In genomic region chr4:154863436-154863935, GRCm38 (mm10) we compare ENCODE assay signal across 9 mouse cellular contexts. TPM values are rescaled to one million over a fixed set of nuclear protein-coding genes. Genes with fewer than 3 reads are reported as not detected.
A peak's percentile ranks its signal among the peaks of the same experiment; 100 is the strongest.
DNase-seq lines count a peak whose midpoint lies in the region; ATAC-seq and TF ChIP-seq lines count a peak whose summit lies in the region.
"Had no signal": no experiment of that assay in that cellular context is flagged by ENCODE, and none has a peak within 500 bp of the region (broad histone marks: within the 10 kb centered on the region; RNA-seq: fewer than 3 reads in every experiment).

No protein-coding gene starts in this region.

- H3K9ac ChIP-seq in kidney, embryonic 14.5 days (ENCODE audit: low read depth, low read length): no peak overlapping the region
- no peak overlapping the region for H3K9ac ChIP-seq in embryonic facial prominence, embryonic 12.5 days
- no peak overlapping the region for H3K9ac ChIP-seq in forebrain, postnatal 0 days
- H3K9ac ChIP-seq in midbrain, embryonic 13.5 days (replicated peaks): no peak overlapping the region

- H3K9me3 ChIP-seq in kidney, embryonic 14.5 days (ENCODE audit: control insufficient read depth, low read length): no peaks in the 10 kb centered on the region
- H3K9me3 ChIP-seq in embryonic facial prominence, embryonic 12.5 days: no peaks in the 10 kb centered on the region
- no peaks in the 10 kb centered on the region for H3K9me3 ChIP-seq in forebrain, postnatal 0 days (ENCODE audit: low read length)
- no peaks in the 10 kb centered on the region for H3K9me3 ChIP-seq in midbrain, embryonic 13.5 days
- H3K9me3 ChIP-seq: liver, embryonic 13.5 days had no signal

- ATAC-seq in kidney, embryonic 14.5 days (ENCODE audit: low FRiP score, low TSS enrichment): no peak
- no peak for ATAC-seq in embryonic facial prominence, embryonic 12.5 days (ENCODE audit: insufficient number of reproducible peaks, insufficient read depth, low FRiP score, low TSS enrichment)
- no peak for ATAC-seq in forebrain, postnatal 0 days
- ATAC-seq in midbrain, embryonic 13.5 days: no peak

- peak overlapping the region; percentile 43; the same call in 1 of the 2 replicates for H3K4me2 ChIP-seq in kidney, embryonic 14.5 days (replicated peaks; ENCODE audit: low read depth, low read length)
- no peak overlapping the region for H3K4me2 ChIP-seq in embryonic facial prominence, embryonic 12.5 days (replicated peaks)
- H3K4me2 ChIP-seq in forebrain, postnatal 0 days (ENCODE audit: low read depth): no peak overlapping the region
- no peak overlapping the region for H3K4me2 ChIP-seq in midbrain, embryonic 13.5 days (replicated peaks)

- no peak for DNase-seq in kidney, adult 2 months
- no peak for DNase-seq in forebrain, postnatal 0 days
- no peak for DNase-seq in right cerebral cortex, postnatal 10 days (ENCODE audit: low spot score in 2 of 2)
- DNase-seq in thymus, adult 18-20 months: no peak

- no peak overlapping the region for H3K4me3 ChIP-seq in kidney, embryonic 14.5 days (ENCODE audit: low read length)
- H3K4me3 ChIP-seq in kidney, adult 2 months (ENCODE audit: insufficient read depth, low read depth, low read length): no peak overlapping the region
- no peak overlapping the region for H3K4me3 ChIP-seq in embryonic facial prominence, embryonic 12.5 days
- H3K4me3 ChIP-seq in forebrain, postnatal 0 days (ENCODE audit: low read depth, low read length): no peak overlapping the region
- H3K4me3 ChIP-seq in midbrain, embryonic 13.5 days (replicated peaks): no peak overlapping the region

- no peak overlapping the region for H3K27ac ChIP-seq in kidney, embryonic 14.5 days (ENCODE audit: low read depth, low read length)
- H3K27ac ChIP-seq in kidney, adult 2 months (ENCODE audit: insufficient read depth, low read depth, low read length): no peak overlapping the region
- H3K27ac ChIP-seq in embryonic facial prominence, embryonic 12.5 days: peak overlapping the region; percentile 87
- peak overlapping the region; percentile 54; the same call in 1 of the 2 replicates for H3K27ac ChIP-seq in forebrain, postnatal 0 days (ENCODE audit: low read depth, low read length)
- peak overlapping the region; percentile 79 for H3K27ac ChIP-seq in midbrain, embryonic 13.5 days
- H3K27ac ChIP-seq: liver, embryonic 13.5 days had no signal

- WGBS in kidney, embryonic 14.5 days: 83% methylated on average over 3 of the region's 3 CpGs
- WGBS in kidney, adult 2 months: 86% methylated on average over 3 of the region's 3 CpGs
- 85% methylated on average over 3 of the region's 3 CpGs for WGBS in embryonic facial prominence, embryonic 12.5 days
- WGBS in forebrain, postnatal 0 days: 86% methylated on average over 3 of the region's 3 CpGs
- 85% methylated on average over 3 of the region's 3 CpGs for WGBS in midbrain, embryonic 13.5 days

- TF ChIP-seq POLR2A in kidney, adult 2 months (IDR thresholded peaks at IDR 0.05; ENCODE audit: low read depth, low read length): no peak

- TF ChIP-seq CTCF in kidney, adult 2 months (conservative IDR thresholded peaks at IDR 0.05; ENCODE audit: insufficient read depth, insufficient read length, low read depth, low read length): no peak
- TF ChIP-seq CTCF in forebrain, postnatal 0 days (IDR thresholded peaks at IDR 0.05; ENCODE audit: low read depth): no peak

- no peaks in the 10 kb centered on the region for H3K4me1 ChIP-seq in kidney, embryonic 14.5 days (ENCODE audit: control insufficient read depth, insufficient read depth, low read length)
- H3K4me1 ChIP-seq in kidney, adult 2 months (ENCODE audit: control insufficient read depth, insufficient read depth, low read length): no peaks in the 10 kb centered on the region
- peaks cover 7% of the 10 kb centered on the region for H3K4me1 ChIP-seq in embryonic facial prominence, embryonic 12.5 days
- H3K4me1 ChIP-seq in forebrain, postnatal 0 days (ENCODE audit: insufficient read depth): peaks cover 3% of the 10 kb centered on the region; the same call in 1 of the 2 replicates
- H3K4me1 ChIP-seq in midbrain, embryonic 13.5 days (replicated peaks): peaks cover 19% of the 10 kb centered on the region

- no peaks in the 10 kb centered on the region for H3K36me3 ChIP-seq in kidney, embryonic 14.5 days (ENCODE audit: control insufficient read depth, insufficient read depth, low read length)
- no peaks in the 10 kb centered on the region for H3K36me3 ChIP-seq in kidney, adult 2 months (ENCODE audit: control insufficient read depth, insufficient read depth, low read length)
- H3K36me3 ChIP-seq in embryonic facial prominence, embryonic 12.5 days: no peaks in the 10 kb centered on the region
- H3K36me3 ChIP-seq in forebrain, postnatal 0 days (ENCODE audit: insufficient read depth): no peaks in the 10 kb centered on the region
- no peaks in the 10 kb centered on the region for H3K36me3 ChIP-seq in midbrain, embryonic 13.5 days
- H3K36me3 ChIP-seq: liver, embryonic 13.5 days had no signal

- H3K27me3 ChIP-seq in kidney, embryonic 14.5 days (ENCODE audit: control insufficient read depth, insufficient read depth, low read length): no peaks in the 10 kb centered on the region; the same call in 1 of the 2 replicates
- no peaks in the 10 kb centered on the region for H3K27me3 ChIP-seq in kidney, adult 2 months (replicated peaks; ENCODE audit: control insufficient read depth, insufficient read depth, low read length)
- peaks cover 9% of the 10 kb centered on the region; the same call in 1 of the 2 replicates for H3K27me3 ChIP-seq in embryonic facial prominence, embryonic 12.5 days
- no peaks in the 10 kb centered on the region for H3K27me3 ChIP-seq in forebrain, postnatal 0 days (ENCODE audit: insufficient read depth, low read length)
- peaks cover 26% of the 10 kb centered on the region; the same call in 1 of the 2 replicates for H3K27me3 ChIP-seq in midbrain, embryonic 13.5 days

RNA-seq across cellular contexts. Expression of gene Mmel1, which starts 5.9 kb away (rescaled TPM):
- polyA plus RNA-seq in kidney, embryonic 14.5 days (2014; fragmentation: Nextera tagmentation; extraction: Ambion mirVana): not detected in 2 replicates
- polyA plus RNA-seq in kidney, adult 2 months (2012; rRNA removed): 0.03 and 0.19 TPM in 2 replicates
- polyA plus RNA-seq in embryonic facial prominence, embryonic 12.5 days (2016; fragmentation: Nextera tagmentation; extraction: Ambion mirVana): 0.11 and 0.18 TPM in 2 replicates
- 0.43 and 1.5 TPM in 2 replicates for total RNA-seq in forebrain, postnatal 0 days (2014; rRNA removed)
- 0.39 and 0.74 TPM in 2 replicates for polyA plus RNA-seq in forebrain, postnatal 0 days (2015; fragmentation: Nextera tagmentation; extraction: Ambion mirVana)
- 0.32 and 0.35 TPM in 2 replicates for polyA plus RNA-seq in midbrain, embryonic 13.5 days (2015; fragmentation: Nextera tagmentation; extraction: Ambion mirVana)

RNA-seq across cellular contexts. Expression of gene Ttc34, which starts 26.2 kb away (rescaled TPM):
- polyA plus RNA-seq in kidney, embryonic 14.5 days (2014; fragmentation: Nextera tagmentation; extraction: Ambion mirVana): 0.24 and 0.31 TPM in 2 replicates
- 0.05 TPM in 1 of 2 replicates, not detected in the other for polyA plus RNA-seq in kidney, adult 2 months (2012; rRNA removed)
- 0.24 and 0.38 TPM in 2 replicates for polyA plus RNA-seq in embryonic facial prominence, embryonic 12.5 days (2016; fragmentation: Nextera tagmentation; extraction: Ambion mirVana)
- 3.6 and 3.7 TPM in 2 replicates for total RNA-seq in forebrain, postnatal 0 days (2014; rRNA removed)
- 4.1 TPM in 2 replicates for polyA plus RNA-seq in forebrain, postnatal 0 days (2015; fragmentation: Nextera tagmentation; extraction: Ambion mirVana)
- 0.62 and 0.70 TPM in 2 replicates for polyA plus RNA-seq in midbrain, embryonic 13.5 days (2015; fragmentation: Nextera tagmentation; extraction: Ambion mirVana)
- total RNA-seq: MEL had no signal

RNA-seq across cellular contexts. Expression of gene Fam213b, which starts 35.4 kb away (rescaled TPM):
- 37.6 and 39.1 TPM in 2 replicates for polyA plus RNA-seq in kidney, embryonic 14.5 days (2014; fragmentation: Nextera tagmentation; extraction: Ambion mirVana)
- polyA plus RNA-seq in kidney, adult 2 months (2012; rRNA removed): 74.0 and 92.4 TPM in 2 replicates
- polyA plus RNA-seq in embryonic facial prominence, embryonic 12.5 days (2016; fragmentation: Nextera tagmentation; extraction: Ambion mirVana): 45.7 and 47.8 TPM in 2 replicates
- total RNA-seq in forebrain, postnatal 0 days (2014; rRNA removed): 30.8 and 41.2 TPM in 2 replicates
- polyA plus RNA-seq in forebrain, postnatal 0 days (2015; fragmentation: Nextera tagmentation; extraction: Ambion mirVana): 59.7 and 62.1 TPM in 2 replicates
- polyA plus RNA-seq in midbrain, embryonic 13.5 days (2015; fragmentation: Nextera tagmentation; extraction: Ambion mirVana): 43.4 and 46.9 TPM in 2 replicates
- total RNA-seq: MEL had no signal

Comparison
In these comparisons a context has a peak if more than half of its experiments do, and no peak if none do; other contexts are left out.
1. H3K27ac ChIP-seq: peak in embryonic facial prominence, embryonic 12.5 days (single experiment), forebrain, postnatal 0 days (single experiment) and midbrain, embryonic 13.5 days (single experiment); none in kidney, embryonic 14.5 days (single experiment) and kidney, adult 2 months (single experiment).